Mouse (Mus musculus): ENCODE measurements around the gene Cuedc2. TPM values are rescaled to one million over a fixed set of nuclear protein-coding genes. Genes with fewer than 3 reads are reported as not detected.
A peak's percentile ranks its signal among the peaks of the same experiment; 100 is the strongest.

The Cuedc2 gene
- polyA plus RNA-seq, 1 experiment from 2014 or later: 183 TPM

- ATAC-seq (replicated peaks; ENCODE audit: insufficient number of reproducible peaks, low FRiP score, low TSS enrichment, low read depth) (no peak), DNase-seq (ENCODE audit: low spot score) (no peak)
- no peaks in the 10 kb centered on the region for H3K36me3 ChIP-seq (replicated peaks; ENCODE audit: control insufficient read depth, insufficient read depth, low read depth, low read length)
- H3K4me1 ChIP-seq (ENCODE audit: control insufficient read depth, insufficient read depth, low read length): no peaks in the 10 kb centered on the region
- H3K9me3 ChIP-seq (replicated peaks; ENCODE audit: control insufficient read depth, low read length): no peaks in the 10 kb centered on the region
- peaks cover 3% of the 10 kb centered on the region for H3K27me3 ChIP-seq (ENCODE audit: control insufficient read depth, insufficient read depth, low read length)
- 86% methylated on average over 11 of the region's 11 CpGs for WGBS
- H3K4me3 ChIP-seq (ENCODE audit: low read depth, low read length): no peak overlapping the region
- no peak overlapping the region for H3K27ac ChIP-seq (replicated peaks; ENCODE audit: low read depth, low read length)
- H3K4me2 ChIP-seq (ENCODE audit: low read depth, low read length): no peak overlapping the region
- H3K9ac ChIP-seq (replicated peaks; ENCODE audit: low read length): no peak overlapping the region
Measured at GRCm38 (mm10) chr19:46363294-46364009, 24.9 kb upstream of the Cuedc2 start.

DNA sequence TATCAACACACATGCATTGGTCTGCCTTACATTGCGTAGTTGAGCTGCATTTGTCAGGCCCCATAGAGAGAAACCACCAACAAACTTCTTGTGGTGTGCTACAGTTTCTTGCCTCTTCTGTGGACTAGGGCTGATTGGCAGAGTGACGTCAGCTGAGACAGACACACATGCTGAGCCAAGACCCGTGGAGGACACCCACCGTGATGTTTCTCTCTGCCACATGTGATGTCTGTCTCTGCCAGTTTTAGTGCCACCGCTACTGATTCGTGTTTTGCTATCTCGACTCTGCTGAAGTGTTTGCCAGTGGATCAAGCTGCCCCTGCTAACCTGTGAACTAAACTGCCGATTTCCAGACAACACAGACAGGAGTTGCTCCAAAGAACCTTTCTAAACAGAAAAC lies 23.6 kb upstream of the Cuedc2 start:
- Histone ChIP-seq H3K4me1 (ENCODE audit: control insufficient read depth, insufficient read depth, low read length) (no peaks in the 10 kb centered on the region), H3K36me3 (replicated peaks; ENCODE audit: control insufficient read depth, insufficient read depth, low read depth, low read length) (no peaks in the 10 kb centered on the region), H3K4me3 (ENCODE audit: low read depth, low read length) (no peak overlapping the region), H3K27me3 (ENCODE audit: control insufficient read depth, insufficient read depth, low read length) (peaks cover 8% of the 10 kb centered on the region), H3K9ac (replicated peaks; ENCODE audit: low read length) (no peak overlapping the region), H3K4me2 (ENCODE audit: low read depth, low read length) (no peak overlapping the region), H3K27ac (replicated peaks; ENCODE audit: low read depth, low read length) (no peak overlapping the region), H3K9me3 (replicated peaks; ENCODE audit: control insufficient read depth, low read length) (no peaks in the 10 kb centered on the region)
- 84% methylated on average over 8 of the region's 8 CpGs for WGBS
- DNase-seq (ENCODE audit: low spot score) (no peak), ATAC-seq (replicated peaks; ENCODE audit: insufficient number of reproducible peaks, low FRiP score, low TSS enrichment, low read depth) (no peak)

DNA sequence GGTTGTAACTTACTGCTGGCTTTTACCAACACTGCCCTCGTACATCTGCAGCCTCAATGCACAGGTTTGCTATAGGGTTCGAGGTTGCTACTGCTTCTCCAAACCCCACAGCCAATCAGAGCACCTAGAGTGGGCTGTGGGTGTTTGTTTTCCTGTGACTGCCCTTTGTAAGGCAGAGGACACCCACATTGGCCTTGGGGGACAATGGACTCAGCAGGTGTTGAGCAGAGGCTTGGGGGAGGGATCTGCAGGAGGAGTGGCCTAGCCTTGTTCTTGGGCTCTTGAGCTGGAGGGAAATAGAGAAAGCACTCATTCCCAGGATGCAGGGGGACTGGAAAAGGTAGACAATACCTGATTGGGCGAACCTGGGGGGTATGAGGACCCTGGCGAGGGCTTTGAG lies 19.9 kb upstream of the Cuedc2 start:
- WGBS: 58% methylated on average over 4 of the region's 4 CpGs
- Histone ChIP-seq H3K9me3 (replicated peaks; ENCODE audit: control insufficient read depth, low read length) (no peaks in the 10 kb centered on the region), H3K27me3 (ENCODE audit: control insufficient read depth, insufficient read depth, low read length) (peaks cover 10% of the 10 kb centered on the region), H3K4me2 (ENCODE audit: low read depth, low read length) (no peak overlapping the region), H3K9ac (replicated peaks; ENCODE audit: low read length) (no peak overlapping the region), H3K4me3 (ENCODE audit: low read depth, low read length) (no peak overlapping the region), H3K27ac (replicated peaks; ENCODE audit: low read depth, low read length) (no peak overlapping the region), H3K36me3 (replicated peaks; ENCODE audit: control insufficient read depth, insufficient read depth, low read depth, low read length) (no peaks in the 10 kb centered on the region), H3K4me1 (ENCODE audit: control insufficient read depth, insufficient read depth, low read length) (no peaks in the 10 kb centered on the region; the same call in 1 of the 2 replicates)
- ATAC-seq (replicated peaks; ENCODE audit: insufficient number of reproducible peaks, low FRiP score, low TSS enrichment, low read depth) (no peak), DNase-seq (ENCODE audit: low spot score) (no peak)

- Histone ChIP-seq H3K27me3 (ENCODE audit: control insufficient read depth, insufficient read depth, low read length) (peaks cover 10% of the 10 kb centered on the region), H3K9ac (replicated peaks; ENCODE audit: low read length) (no peak overlapping the region), H3K4me2 (ENCODE audit: low read depth, low read length) (peak overlapping the region; percentile 87), H3K36me3 (replicated peaks; ENCODE audit: control insufficient read depth, insufficient read depth, low read depth, low read length) (no peaks in the 10 kb centered on the region), H3K4me1 (ENCODE audit: control insufficient read depth, insufficient read depth, low read length) (no peaks in the 10 kb centered on the region; the same call in 1 of the 2 replicates), H3K4me3 (ENCODE audit: low read depth, low read length) (peak overlapping the region; percentile 44), H3K27ac (replicated peaks; ENCODE audit: low read depth, low read length) (no peak overlapping the region), H3K9me3 (replicated peaks; ENCODE audit: control insufficient read depth, low read length) (no peaks in the 10 kb centered on the region)
- 18% methylated on average over 25 of the region's 25 CpGs for WGBS
- no peak for ATAC-seq (replicated peaks; ENCODE audit: insufficient number of reproducible peaks, low FRiP score, low TSS enrichment, low read depth)
- no peak for DNase-seq (ENCODE audit: low spot score)
Measured at GRCm38 (mm10) chr19:46357344-46358280, 19.1 kb upstream of the Cuedc2 start.

GRCm38 (mm10) chr19:46356701-46357138 lies 18.2 kb upstream of the Cuedc2 start:
- Histone ChIP-seq H3K27ac (replicated peaks; ENCODE audit: low read depth, low read length) (no peak overlapping the region), H3K27me3 (ENCODE audit: control insufficient read depth, insufficient read depth, low read length) (peaks cover 10% of the 10 kb centered on the region), H3K4me3 (ENCODE audit: low read depth, low read length) (peak overlapping the region; percentile 44), H3K4me2 (ENCODE audit: low read depth, low read length) (peak overlapping the region; percentile 87), H3K9ac (replicated peaks; ENCODE audit: low read length) (peak overlapping the region; percentile 62), H3K4me1 (ENCODE audit: control insufficient read depth, insufficient read depth, low read length) (no peaks in the 10 kb centered on the region; the same call in 1 of the 2 replicates), H3K9me3 (replicated peaks; ENCODE audit: control insufficient read depth, low read length) (no peaks in the 10 kb centered on the region), H3K36me3 (replicated peaks; ENCODE audit: control insufficient read depth, insufficient read depth, low read depth, low read length) (no peaks in the 10 kb centered on the region)
- DNase-seq (ENCODE audit: low spot score): peak; percentile 90
- peak; percentile 75 for ATAC-seq (replicated peaks; ENCODE audit: insufficient number of reproducible peaks, low FRiP score, low TSS enrichment, low read depth)
- under 1% methylated on average over 29 of the region's 29 CpGs for WGBS

DNA sequence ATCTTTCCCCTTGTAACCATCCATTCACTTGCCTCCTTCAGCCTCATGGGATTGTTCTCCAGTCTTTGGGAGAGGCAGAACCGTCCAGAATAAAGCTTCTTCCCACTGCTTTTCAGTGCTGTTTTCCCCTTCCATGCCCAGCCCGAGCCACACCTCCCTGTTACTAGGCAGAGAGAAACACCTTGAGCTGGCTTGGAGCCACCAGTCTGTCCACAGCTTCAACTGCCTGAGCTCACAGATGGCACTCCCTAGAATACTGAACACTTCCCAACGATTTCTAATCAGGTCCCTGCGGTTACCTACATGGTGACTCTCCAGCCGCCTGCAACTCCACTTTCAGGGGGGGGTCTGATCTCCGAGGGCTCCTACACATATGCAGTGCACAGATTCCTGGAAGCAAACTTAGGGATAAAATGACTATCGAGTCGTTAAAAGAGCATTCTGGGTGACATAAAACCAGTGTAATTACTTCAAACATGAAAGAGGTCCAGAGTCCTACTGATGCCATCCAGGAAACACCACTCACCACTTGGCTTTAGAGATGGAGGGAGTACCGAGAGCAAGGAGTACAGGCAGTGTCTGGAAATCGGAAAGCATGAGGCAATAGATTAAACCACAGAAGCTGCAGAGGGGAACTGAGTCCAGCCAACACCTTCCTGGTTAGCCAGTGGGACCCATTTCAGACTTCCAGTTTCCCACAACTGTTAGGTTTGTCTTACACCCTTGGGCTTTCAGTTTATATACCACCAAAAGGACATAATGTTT lies 11.8 kb upstream of the Cuedc2 start, which contains the start of gene 2310034G01Rik:
TSS of gene 2310034G01Rik (minus strand) at position 135 of the 765 bp plus-strand sequence.
- Histone ChIP-seq H3K9me3 (replicated peaks; ENCODE audit: control insufficient read depth, low read length) (no peaks in the 10 kb centered on the region), H3K36me3 (replicated peaks; ENCODE audit: control insufficient read depth, insufficient read depth, low read depth, low read length) (no peaks in the 10 kb centered on the region), H3K27me3 (ENCODE audit: control insufficient read depth, insufficient read depth, low read length) (peaks cover 3% of the 10 kb centered on the region; the same call in 1 of the 2 replicates), H3K4me3 (ENCODE audit: low read depth, low read length) (peak within 1 kb of the TSS; percentile 66), H3K4me1 (ENCODE audit: control insufficient read depth, insufficient read depth, low read length) (no peaks in the 10 kb centered on the region; the same call in 1 of the 2 replicates), H3K4me2 (ENCODE audit: low read depth, low read length) (peak within 1 kb of the TSS; percentile 97), H3K27ac (replicated peaks; ENCODE audit: low read depth, low read length) (peak within 1 kb of the TSS; percentile 20; the same call in 1 of the 2 replicates), H3K9ac (replicated peaks; ENCODE audit: low read length) (peak within 1 kb of the TSS; percentile 85)
- no peak for DNase-seq (ENCODE audit: low spot score)
- ATAC-seq (replicated peaks; ENCODE audit: insufficient number of reproducible peaks, low FRiP score, low TSS enrichment, low read depth): no peak
- WGBS: 67% methylated on average over 10 of the region's 10 CpGs

DNA sequence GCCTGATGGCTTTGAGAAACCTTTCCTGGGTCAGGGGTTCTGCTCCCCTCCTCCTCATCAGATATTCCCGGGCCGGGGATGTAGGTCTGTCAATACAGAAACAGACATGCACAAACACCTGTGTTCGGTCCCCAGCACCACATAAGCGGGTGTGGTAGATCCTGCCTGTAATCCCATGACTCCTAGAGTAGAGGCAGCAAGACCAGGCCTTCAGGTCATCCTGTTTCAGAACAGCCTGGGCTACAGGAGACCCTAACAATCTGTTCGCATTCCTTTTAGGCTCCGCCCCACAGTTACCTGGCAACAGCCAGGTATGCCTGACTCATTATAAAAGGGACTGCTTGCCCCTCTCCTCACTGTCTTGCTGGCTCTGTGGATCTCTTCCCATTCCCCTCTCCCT lies 11.0 kb upstream of the Cuedc2 start:
- 28% methylated on average over 6 of the region's 6 CpGs for WGBS
- ATAC-seq (replicated peaks; ENCODE audit: insufficient number of reproducible peaks, low FRiP score, low TSS enrichment, low read depth): no peak; the same call in 1 of the 2 replicates

More for the DNA sequence above, 11.0 kb upstream of the Cuedc2 start:
- H3K9me3 ChIP-seq (replicated peaks; ENCODE audit: control insufficient read depth, low read length): no peaks in the 10 kb centered on the region
- H3K36me3 ChIP-seq (replicated peaks; ENCODE audit: control insufficient read depth, insufficient read depth, low read depth, low read length): no peaks in the 10 kb centered on the region
- no peak for DNase-seq (ENCODE audit: low spot score)
- H3K4me3 ChIP-seq (ENCODE audit: low read depth, low read length): peak overlapping the region; percentile 66
- peak overlapping the region; percentile 85 for H3K9ac ChIP-seq (replicated peaks; ENCODE audit: low read length)
- H3K4me2 ChIP-seq (ENCODE audit: low read depth, low read length): peak overlapping the region; percentile 97
- H3K4me1 ChIP-seq (ENCODE audit: control insufficient read depth, insufficient read depth, low read length): no peaks in the 10 kb centered on the region; the same call in 1 of the 2 replicates
- H3K27me3 ChIP-seq (ENCODE audit: control insufficient read depth, insufficient read depth, low read length): peaks cover 3% of the 10 kb centered on the region; the same call in 1 of the 2 replicates
- H3K27ac ChIP-seq (replicated peaks; ENCODE audit: low read depth, low read length): no peak overlapping the region

All from embryonic facial prominence, embryonic 11.5 days (tissue).